Mouse (Mus musculus) hindbrain, embryonic 11.5 days (tissue): Measurements from ENCODE around the gene Aven. TPM values are rescaled to one million over a fixed set of nuclear protein-coding genes. Genes with fewer than 3 reads are reported as not detected.

Experiments
- ATAC-seq: fragments of 200-750 bp; cut with Nextera tagmentation; 2 replicates; pipeline ENCODE4 v1.8.0; 2017; ENCODE audit warnings: mild to moderate bottlenecking, moderate TSS enrichment, moderate library complexity; ENCODE audit not compliant: low FRiP score
- DNase-seq: peaks from one replicate; pipeline ENCODE4 v3.0.0-alpha.2; 2015; ENCODE audit warnings: low spot score
- H3K27ac ChIP-seq: fragments of 300-500 bp; sonication (generic); 2 replicates; pipeline ENCODE4 v1.5.1; 2014; ENCODE audit warnings: mild to moderate bottlenecking, low read depth, low read length
- H3K27me3 ChIP-seq: fragments of 300-500 bp; sonication (generic); 2 replicates; pipeline ENCODE4 v1.6.1; 2014; ENCODE audit warnings: mild to moderate bottlenecking, low read length, moderate library complexity, mixed read lengths; ENCODE audit not compliant: control insufficient read depth, insufficient read depth
- H3K36me3 ChIP-seq: fragments of 300-500 bp; sonication (generic); 2 replicates; pipeline ENCODE4 v1.6.1; 2014; ENCODE audit warnings: mild to moderate bottlenecking, low read length, moderate library complexity, mixed read lengths; ENCODE audit not compliant: control insufficient read depth, insufficient read depth
- H3K4me1 ChIP-seq: fragments of 300-500 bp; sonication (generic); replicated peaks from 2 replicates; pipeline ENCODE4 v1.6.1; 2014; ENCODE audit warnings: low read length, mixed read lengths; ENCODE audit not compliant: control insufficient read depth, insufficient read depth
- H3K4me2 ChIP-seq: fragments of 300-500 bp; sonication (generic); replicated peaks from 2 replicates; pipeline ENCODE4 v1.6.1; 2014; ENCODE audit warnings: mild to moderate bottlenecking, low read depth, low read length
- H3K4me3 ChIP-seq: fragments of 300-500 bp; sonication (generic); 2 replicates; pipeline ENCODE4 v1.5.1; 2014; ENCODE audit warnings: low read depth, low read length
- H3K9ac ChIP-seq: fragments of 300-500 bp; sonication (generic); 2 replicates; pipeline ENCODE4 v1.6.1; 2014; ENCODE audit warnings: low read depth, low read length
- H3K9me3 ChIP-seq: fragments of 300-500 bp; sonication (generic); 2 replicates; pipeline ENCODE4 v1.6.1; 2016; ENCODE audit warnings: low read length; ENCODE audit not compliant: control insufficient read depth
- WGBS: fragments of 180-500 bp; shearing (Covaris S2); extraction: QIAGEN DNeasy Blood & Tissue Kit; methylation state at CpG from one replicate; pipeline ENCODE4 v1.1.7; 2014; 5-methylcytosine and 5-hydroxymethylcytosine counted together
- polyA plus RNA-seq: library from polyadenylated mRNA; unstranded; fragments of >200 nt; fragmentation: Nextera tagmentation; extraction: Ambion mirVana; gene quantifications from 2 replicates; pipeline ENCODE4 v1.2.1, GENCODE M21; 2014

Gene Aven
- polyA plus RNA-seq, 1 experiment from 2014 or later = 5.9 TPM

GRCm38 (mm10) chr2:112630669-112631068 lies 137.9 kb downstream of the Aven start:
- DNase-seq (no peak), ATAC-seq (no peak)
- Histone ChIP-seq H3K36me3 (no peaks in the 10 kb centered on the region), H3K4me3 (no peak overlapping the region), H3K4me1 (no peaks in the 10 kb centered on the region), H3K9ac (no peak overlapping the region), H3K27me3 (no peaks in the 10 kb centered on the region), H3K27ac (no peak overlapping the region), H3K4me2 (no peak overlapping the region), H3K9me3 (no peaks in the 10 kb centered on the region)
- WGBS = 76% methylated on average over 11 of the region's 11 CpGs

DNA sequence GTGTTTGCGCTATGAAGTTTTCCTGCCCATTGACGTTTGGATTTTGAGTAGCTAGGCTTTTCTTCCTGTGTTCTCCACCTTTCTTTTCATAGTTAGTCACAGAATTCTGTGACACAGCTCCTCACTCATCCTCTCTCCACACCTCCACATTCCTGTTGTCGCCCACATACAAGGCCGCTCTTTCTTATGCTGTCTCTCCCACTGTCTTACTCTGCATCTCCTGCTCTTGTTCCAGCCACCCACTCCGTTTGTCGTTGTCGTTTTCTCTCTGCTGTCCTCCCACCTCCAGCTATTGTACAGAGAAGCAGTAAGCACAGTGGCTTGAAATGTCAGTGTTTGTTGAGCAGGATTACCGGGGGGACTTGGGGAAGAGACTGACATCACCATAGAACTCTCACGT lies 139.8 kb downstream of the Aven start:
- Histone ChIP-seq H3K4me2 (no peak overlapping the region), H3K4me1 (no peaks in the 10 kb centered on the region), H3K9me3 (no peaks in the 10 kb centered on the region), H3K27ac (no peak overlapping the region), H3K27me3 (no peaks in the 10 kb centered on the region), H3K9ac (no peak overlapping the region), H3K4me3 (no peak overlapping the region), H3K36me3 (no peaks in the 10 kb centered on the region)
- DNase-seq (no peak), ATAC-seq (no peak)
- WGBS = 82% methylated on average over 9 of the region's 9 CpGs

DNA sequence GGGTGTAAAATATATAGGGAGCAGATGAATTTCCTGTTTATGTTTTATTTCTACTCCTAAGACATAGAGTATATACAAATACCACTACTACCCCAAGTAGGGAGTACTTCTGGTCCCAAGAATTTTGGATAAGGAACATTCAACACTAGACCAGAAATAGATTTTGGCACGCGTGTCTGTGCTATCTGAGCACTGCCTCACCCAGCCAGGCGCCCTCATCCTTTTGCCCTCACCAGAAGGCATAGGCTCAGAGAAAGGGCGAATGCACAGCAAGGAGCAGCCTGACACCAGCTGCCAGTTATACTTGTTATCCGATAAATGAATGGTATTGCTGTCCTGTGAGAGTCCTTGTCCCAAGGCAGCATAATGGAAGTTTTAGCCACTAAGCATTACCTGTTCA lies 144.4 kb downstream of the Aven start:
- WGBS = 92% methylated on average over 5 of the region's 5 CpGs
- ATAC-seq (no peak), DNase-seq (no peak)
- H3K27me3 ChIP-seq = no peaks in the 10 kb centered on the region
- H3K27ac ChIP-seq = no peak overlapping the region
- H3K36me3 ChIP-seq = no peaks in the 10 kb centered on the region
- H3K4me2 ChIP-seq = no peak overlapping the region
- no peaks in the 10 kb centered on the region for H3K4me1 ChIP-seq
- H3K9me3 ChIP-seq = no peaks in the 10 kb centered on the region
- H3K4me3 ChIP-seq = no peak overlapping the region
- H3K9ac ChIP-seq = no peak overlapping the region

DNA sequence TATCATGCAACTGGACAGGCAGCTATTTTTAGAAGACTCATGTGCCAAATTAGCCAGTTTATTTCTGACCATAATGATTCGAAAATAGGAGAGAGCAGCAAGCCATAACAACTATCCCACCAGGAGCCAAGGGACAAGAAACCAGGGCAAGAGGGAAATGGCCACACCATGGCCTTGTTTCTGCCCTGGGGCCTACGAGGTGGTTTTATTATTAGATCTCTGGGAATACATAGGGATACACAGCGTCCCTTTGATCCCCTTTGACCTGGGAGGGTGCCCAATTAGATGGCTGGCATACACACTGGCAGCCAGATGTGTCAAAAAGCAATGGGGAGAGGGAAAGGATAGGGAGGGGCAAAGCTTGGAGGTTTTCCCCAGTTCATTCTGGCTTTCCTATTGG lies 161.1 kb downstream of the Aven start:
- Histone ChIP-seq H3K4me2 (no peak overlapping the region), H3K27ac (no peak overlapping the region), H3K36me3 (no peaks in the 10 kb centered on the region), H3K4me1 (no peaks in the 10 kb centered on the region), H3K9ac (no peak overlapping the region), H3K4me3 (no peak overlapping the region), H3K9me3 (no peaks in the 10 kb centered on the region), H3K27me3 (no peaks in the 10 kb centered on the region)
- DNase-seq (no peak), ATAC-seq (no peak)
- WGBS = 84% methylated on average over 3 of the region's 3 CpGs

GRCm38 (mm10) chr2:112656131-112656530 lies 163.4 kb downstream of the Aven start:
- no peak overlapping the region for H3K4me3 ChIP-seq
- no peaks in the 10 kb centered on the region for H3K27me3 ChIP-seq
- no peaks in the 10 kb centered on the region for H3K36me3 ChIP-seq
- H3K27ac ChIP-seq = no peak overlapping the region
- no peak for ATAC-seq
- no peaks in the 10 kb centered on the region for H3K4me1 ChIP-seq
- no peak overlapping the region for H3K9ac ChIP-seq
- no peak for DNase-seq
- no peak overlapping the region for H3K4me2 ChIP-seq
- WGBS = 67% methylated on average over 5 of the region's 5 CpGs
- H3K9me3 ChIP-seq = no peaks in the 10 kb centered on the region

GRCm38 (mm10) chr2:112669461-112669860 lies 176.7 kb downstream of the Aven start:
- Histone ChIP-seq H3K9me3 (no peaks in the 10 kb centered on the region), H3K27me3 (no peaks in the 10 kb centered on the region), H3K4me1 (no peaks in the 10 kb centered on the region), H3K9ac (no peak overlapping the region), H3K4me2 (no peak overlapping the region), H3K27ac (no peak overlapping the region), H3K36me3 (no peaks in the 10 kb centered on the region), H3K4me3 (no peak overlapping the region)
- no peak for ATAC-seq
- no peak for DNase-seq
- WGBS = 90% methylated on average over 3 of the region's 3 CpGs

DNA sequence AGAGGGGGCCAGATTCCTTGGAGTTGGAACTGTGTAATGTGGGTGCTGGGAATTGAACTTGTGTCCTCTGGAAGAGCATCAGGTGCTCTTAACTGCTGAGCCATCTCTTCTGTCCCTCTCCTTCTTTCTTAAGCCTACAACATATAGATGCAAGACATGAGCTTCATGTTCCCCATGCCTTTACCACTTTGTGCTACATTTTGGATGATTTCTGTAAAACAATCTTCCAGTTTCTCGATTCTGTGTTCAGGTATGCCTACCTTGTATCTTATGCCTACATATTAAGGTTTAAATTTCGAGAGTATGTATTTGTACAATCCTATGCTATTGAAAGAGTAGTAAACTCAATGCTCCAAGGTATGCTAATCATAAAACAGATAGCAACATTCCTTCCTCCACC lies 183.4 kb downstream of the Aven start:
- 80% methylated on average over 2 of the region's 2 CpGs for WGBS
- H3K36me3 ChIP-seq = no peaks in the 10 kb centered on the region
- no peaks in the 10 kb centered on the region for H3K27me3 ChIP-seq
- ATAC-seq = no peak
- no peak for DNase-seq
- H3K4me3 ChIP-seq = no peak overlapping the region
- H3K4me1 ChIP-seq = no peaks in the 10 kb centered on the region
- H3K9me3 ChIP-seq = no peaks in the 10 kb centered on the region
- no peak overlapping the region for H3K9ac ChIP-seq
- no peak overlapping the region for H3K27ac ChIP-seq
- no peak overlapping the region for H3K4me2 ChIP-seq

DNA sequence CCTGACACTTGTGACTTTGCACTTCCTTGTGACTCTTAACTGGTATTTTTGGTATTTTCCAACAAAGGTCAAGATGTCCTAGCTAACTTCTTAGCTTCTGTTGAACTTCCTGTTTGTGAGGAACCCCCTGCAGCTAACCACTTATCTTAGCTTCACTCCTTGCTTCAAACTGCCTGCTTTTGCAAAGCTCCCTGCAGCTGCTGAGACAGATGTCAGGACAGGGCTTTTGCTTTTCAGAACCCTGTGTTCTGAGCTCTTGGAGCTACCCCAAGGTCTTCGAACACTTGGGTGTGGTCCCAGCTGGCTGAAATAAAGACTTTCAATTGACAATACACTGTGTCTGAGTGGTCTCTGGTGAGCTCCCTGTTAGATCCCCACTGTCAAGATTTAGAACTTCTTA lies 184.0 kb downstream of the Aven start:
- Histone ChIP-seq H3K4me2 (no peak overlapping the region), H3K27me3 (no peaks in the 10 kb centered on the region), H3K27ac (no peak overlapping the region), H3K9me3 (no peaks in the 10 kb centered on the region), H3K4me3 (no peak overlapping the region), H3K4me1 (no peaks in the 10 kb centered on the region), H3K36me3 (no peaks in the 10 kb centered on the region), H3K9ac (no peak overlapping the region)
- no peak for ATAC-seq
- WGBS = 64% methylated on average over 1 of the region's 1 CpGs
- DNase-seq = no peak

DNA sequence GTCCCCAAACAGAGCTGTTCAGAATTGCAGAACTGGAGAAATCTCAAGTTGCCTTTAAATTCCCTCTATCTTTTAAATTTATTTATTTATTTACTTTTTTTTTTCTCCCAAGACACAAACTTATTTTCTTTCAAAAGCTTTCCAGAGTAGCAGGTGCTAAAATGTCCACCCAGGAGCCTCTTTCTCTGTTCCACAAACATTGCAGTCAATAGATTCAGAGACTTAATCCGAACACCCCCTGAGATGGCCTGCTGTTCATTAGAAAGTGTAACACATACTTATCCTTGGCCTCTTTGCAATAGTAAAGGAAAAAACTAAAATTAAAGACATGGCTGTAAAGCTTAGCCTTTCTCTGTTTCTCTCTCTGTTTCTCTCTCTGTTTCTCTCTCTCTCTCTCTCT lies 184.5 kb downstream of the Aven start:
- no peak overlapping the region for H3K27ac ChIP-seq
- no peaks in the 10 kb centered on the region for H3K9me3 ChIP-seq
- no peak overlapping the region for H3K4me2 ChIP-seq
- no peaks in the 10 kb centered on the region for H3K4me1 ChIP-seq
- ATAC-seq = no peak
- H3K4me3 ChIP-seq = no peak overlapping the region
- H3K36me3 ChIP-seq = no peaks in the 10 kb centered on the region
- no peaks in the 10 kb centered on the region for H3K27me3 ChIP-seq
- no peak overlapping the region for H3K9ac ChIP-seq
- 58% methylated on average over 1 of the region's 1 CpGs for WGBS
- no peak for DNase-seq
